20 mouse cellular contexts compared by ENCODE assay signal in the genomic region with DNA sequence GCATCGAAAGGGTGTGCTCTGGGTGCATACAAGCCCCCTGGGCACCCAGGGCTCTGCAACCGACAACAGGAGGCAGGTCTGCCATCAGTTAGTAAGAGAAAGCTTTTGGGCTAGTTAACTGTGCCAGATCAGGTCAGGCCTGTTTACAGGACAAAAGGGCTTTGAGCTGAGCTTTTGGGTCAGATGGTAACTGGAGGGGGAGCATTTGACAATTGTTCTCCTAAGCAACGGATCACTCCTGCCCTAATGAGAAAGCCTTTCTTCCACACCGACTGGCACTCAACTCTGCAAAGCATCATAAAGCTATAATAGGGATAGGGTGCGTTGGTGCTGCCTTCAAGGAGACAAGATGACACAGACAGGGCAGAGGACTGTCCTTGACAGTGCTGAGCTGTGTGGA.
"Had no signal": no experiment of that assay in that cellular context is flagged by ENCODE, and none has a peak within 500 bp of the region (broad histone marks: within the 10 kb centered on the region; RNA-seq: fewer than 3 reads in every experiment).

No protein-coding gene starts in this region.

- H3K4me3 ChIP-seq: kidney, embryonic 15.5 days; limb, embryonic 12.5 days; limb, embryonic 15.5 days; myocyte; neural tube, embryonic 13.5 days; stomach, embryonic 15.5 days had no signal

- H3K27ac ChIP-seq: kidney, embryonic 15.5 days; limb, embryonic 12.5 days; limb, embryonic 15.5 days; liver, embryonic 14.5 days; macrophage; neural tube, embryonic 13.5 days; stomach, embryonic 15.5 days had no signal

- H3K4me2 ChIP-seq: kidney, embryonic 15.5 days; limb, embryonic 12.5 days; limb, embryonic 15.5 days; liver, embryonic 11.5 days; lung, embryonic 14.5 days; neural tube, embryonic 13.5 days; stomach, embryonic 15.5 days had no signal

- H3K27me3 ChIP-seq: kidney, embryonic 15.5 days; limb, embryonic 12.5 days; limb, embryonic 15.5 days; neural tube, embryonic 13.5 days; stomach, embryonic 15.5 days had no signal

- H3K9me3 ChIP-seq: kidney, embryonic 15.5 days; limb, embryonic 12.5 days; limb, embryonic 15.5 days; stomach, embryonic 15.5 days had no signal

- H3K9ac ChIP-seq: kidney, embryonic 15.5 days; limb, embryonic 12.5 days; limb, embryonic 15.5 days; liver, embryonic 14.5 days; liver, postnatal 0 days; lung, embryonic 14.5 days; neural tube, embryonic 13.5 days; stomach, embryonic 15.5 days had no signal

- ATAC-seq: liver, postnatal 0 days; lung, postnatal 0 days; midbrain, embryonic 16.5 days had no signal

- H3K4me1 ChIP-seq: limb, embryonic 12.5 days; stomach, embryonic 15.5 days had no signal

- DNase-seq: kidney, adult 2 months; kidney, postnatal 10 days; kidney, postnatal 4 days; left cerebral cortex, postnatal 4 days; liver, postnatal 0 days; lung, embryonic 14.5 days; right cerebral cortex, postnatal 25 days; spleen, adult 18-20 months; thymus, postnatal 25 days had no signal

- H3K36me3 ChIP-seq: neural tube, embryonic 13.5 days had no signal
